Mouse (Mus musculus) adrenal gland, adult 2 months (tissue): Measurements from ENCODE around the gene Polm. TPM values are rescaled to one million over a fixed set of nuclear protein-coding genes. Genes with fewer than 3 reads are reported as not detected.

Experiments used
- polyA plus RNA-seq: library from polyadenylated mRNA; depleted of rRNA; stranded (reverse); fragments of >200 nt; gene quantifications from 2 replicates; pipeline ENCODE4 v1.2.3, GENCODE M21; 2012; rRNA removed
- total RNA-seq, 2 experiments: library from RNA; stranded (reverse); gene quantifications; 2 replicates each; pipeline ENCODE4 v1.2.3; 2021

Gene Polm
- total and polyA plus RNA-seq, 3 experiments = 5.6 to 28.5 (median 7.6) TPM

Other genes with a start within 250 kb of the Polm start
- gene Mrps24, start 122.3 kb downstream of the Polm start, total RNA-seq = 100 to 1,000 TPM; 137 to 178 TPM
- 740 and 796 TPM in 2 replicates for gene Mrps24, start 122.3 kb downstream of the Polm start, polyA plus RNA-seq
- gene Urgcp, start 75.6 kb downstream of the Polm start, total RNA-seq = 10 to 100 TPM; 63.8 to 65.2 TPM
- 30.6 and 34.0 TPM in 2 replicates for gene Urgcp, start 75.6 kb downstream of the Polm start, polyA plus RNA-seq
- 10 to 100 TPM; 66.6 to 79.3 TPM for gene Dbnl, start 49.5 kb downstream of the Polm start, total RNA-seq
- 45.7 and 58.2 TPM in 2 replicates for gene Dbnl, start 49.5 kb downstream of the Polm start, polyA plus RNA-seq
- gene Pgam2, start 34.3 kb downstream of the Polm start, total RNA-seq = not detected
- gene Pgam2, start 34.3 kb downstream of the Polm start, polyA plus RNA-seq = not detected in 2 replicates
- 100 to 1,000 TPM; 390 to 452 TPM for gene Aebp1, start 23.9 kb upstream of the Polm start, total RNA-seq
- 526 and 692 TPM in 2 replicates for gene Aebp1, start 23.9 kb upstream of the Polm start, polyA plus RNA-seq
- 10 to 100 TPM; 38.1 to 51.8 TPM for gene Pold2, start 40.3 kb upstream of the Polm start, total RNA-seq
- gene Pold2, start 40.3 kb upstream of the Polm start, polyA plus RNA-seq = 192 and 223 TPM in 2 replicates
- gene Myl7, start 60.8 kb upstream of the Polm start, total RNA-seq = not detected
- 0.47 TPM in 1 of 2 replicates, not detected in the other for gene Myl7, start 60.8 kb upstream of the Polm start, polyA plus RNA-seq
- gene Gck, start 112.1 kb upstream of the Polm start, total RNA-seq = 1 to 10 TPM; 2.5 to 3.7 TPM
- 1.2 and 2.2 TPM in 2 replicates for gene Gck, start 112.1 kb upstream of the Polm start, polyA plus RNA-seq
- gene Ykt6, start 117.7 kb upstream of the Polm start, total RNA-seq = 10 to 100 TPM; 70.9 to 73.8 TPM
- gene Ykt6, start 117.7 kb upstream of the Polm start, polyA plus RNA-seq = 34.0 and 39.4 TPM in 2 replicates
- gene Camk2b, start 228.3 kb upstream of the Polm start, total RNA-seq = 10 to 100 TPM; 11.1 to 16.2 TPM
- gene Camk2b, start 228.3 kb upstream of the Polm start, polyA plus RNA-seq = 10.2 and 12.0 TPM in 2 replicates